Mouse (Mus musculus) right cerebral cortex, adult 2 months (tissue): ENCODE data around the gene Parvg.
"Not testable (repeated sequence)": the region's sequence is repeated elsewhere in the genome, so short reads cannot be mapped to it uniquely, and the experiment has no call there.

Source experiments
- DNase-seq, 2 experiments: peaks; one replicate each; pipeline ENCODE4 v3.0.0; 2021 to 2022; ENCODE audit warnings: low spot score in 2 of 2

Parvg gene

GRCm38 (mm10) chr15:84323966-84324869, at the start of gene Parvg:
Gene Parvg, plus strand, starts transcription at chr15:84324026.
- no peak for DNase-seq

GRCm38 (mm10) chr15:84276066-84276465, 47.8 kb upstream of the Parvg start:
- DNase-seq, result no peak

GRCm38 (mm10) chr15:84278091-84278490, 45.7 kb upstream of the Parvg start:
- DNase-seq, result no peak

- DNase-seq, result no peak
These were observed 45.2 kb upstream of the Parvg start for GRCm38 (mm10) chr15:84278656-84279055.

GRCm38 (mm10) chr15:84280309-84280708, 43.5 kb upstream of the Parvg start:
- DNase-seq, result no peak

- no peak for DNase-seq
These were observed 43.0 kb upstream of the Parvg start for GRCm38 (mm10) chr15:84280712-84281347.

GRCm38 (mm10) chr15:84282206-84283085, 41.4 kb upstream of the Parvg start:
- DNase-seq, result no peak

GRCm38 (mm10) chr15:84284059-84284458, 39.8 kb upstream of the Parvg start:
- peak; percentile 43 to 46 for DNase-seq

GRCm38 (mm10) chr15:84285453-84285852, 38.4 kb upstream of the Parvg start:
- DNase-seq, result no peak

- not testable (repeated sequence) for DNase-seq
These were observed 34.9 kb upstream of the Parvg start for GRCm38 (mm10) chr15:84288953-84289352.

- DNase-seq, result no peak
These were observed 32.7 kb upstream of the Parvg start for GRCm38 (mm10) chr15:84291097-84291496.

GRCm38 (mm10) chr15:84293590-84293989, 30.2 kb upstream of the Parvg start:
- no peak for DNase-seq

GRCm38 (mm10) chr15:84294391-84294790, 29.4 kb upstream of the Parvg start:
- DNase-seq, result no peak

GRCm38 (mm10) chr15:84295225-84295624, 28.6 kb upstream of the Parvg start:
- no peak for DNase-seq

GRCm38 (mm10) chr15:84297454-84297853, 26.4 kb upstream of the Parvg start:
- no peak for DNase-seq

GRCm38 (mm10) chr15:84298804-84299370, 24.9 kb upstream of the Parvg start:
- DNase-seq, result peak; percentile 65 to 70

- DNase-seq, result no peak
These were observed 24.0 kb upstream of the Parvg start for GRCm38 (mm10) chr15:84299662-84300333.

- DNase-seq, result no peak
These were observed 23.2 kb upstream of the Parvg start for GRCm38 (mm10) chr15:84300591-84300990.

GRCm38 (mm10) chr15:84301026-84301425, 22.8 kb upstream of the Parvg start:
- peak in 1 of 2 experiments; percentile 49 for DNase-seq

GRCm38 (mm10) chr15:84301641-84302420, 22.0 kb upstream of the Parvg start:
- no peak for DNase-seq
